Mouse (Mus musculus) heart, adult 2 months (tissue): Measurements from ENCODE around the gene Naf1. TPM values are rescaled to one million over a fixed set of nuclear protein-coding genes. Genes with fewer than 3 reads are reported as not detected.

Experiments used
- DNase-seq, 2 experiments: peaks; one replicate each; pipeline ENCODE4 v3.0.0; 2021
- H3K27ac ChIP-seq: fragments of 200-600 bp; 2 replicates; pipeline ENCODE4 v1.8.1; 2022
- H3K27me3 ChIP-seq: fragments of 200-500 bp; 2 replicates; pipeline ENCODE4 v1.6.1; 2012; ENCODE audit warnings: mild to moderate bottlenecking, low read length, inconsistent platforms, mixed read lengths; ENCODE audit not compliant: control insufficient read depth, insufficient read depth
- H3K36me3 ChIP-seq: fragments of 200-500 bp; 2 replicates; pipeline ENCODE4 v1.6.1; 2012; ENCODE audit warnings: low read length, inconsistent platforms; ENCODE audit not compliant: control insufficient read depth, insufficient read depth
- H3K4me1 ChIP-seq: fragments of 200-500 bp; 2 replicates; pipeline ENCODE4 v1.6.1; 2011; ENCODE audit warnings: low read length; ENCODE audit not compliant: control insufficient read depth, insufficient read depth
- H3K4me3 ChIP-seq: fragments of 200-600 bp; 2 replicates; pipeline ENCODE4 v1.8.1; 2022
- H3K79me2 ChIP-seq: fragments of 200-500 bp; replicated peaks from 2 replicates; pipeline ENCODE4 v1.6.1; 2012; ENCODE audit warnings: mild to moderate bottlenecking, inconsistent platforms, low read length, moderate library complexity, mixed read lengths; ENCODE audit not compliant: control insufficient read depth, insufficient read depth
- H3K9ac ChIP-seq: fragments of 200-500 bp; 2 replicates; pipeline ENCODE4 v1.6.1; 2012; ENCODE audit warnings: low read depth, mild to moderate bottlenecking, control low read depth, inconsistent platforms, low read length, mixed read lengths
- CTCF ChIP-seq: fragments of 200-600 bp; IDR thresholded peaks from 2 replicates; pipeline ENCODE4 v1.8.1; 2022; ENCODE audit warnings: antibody characterized with exemption, mild to moderate bottlenecking, moderate library complexity
- EP300 ChIP-seq: fragments of 200-500 bp; IDR thresholded peaks from 2 replicates; pipeline ENCODE4 v1.6.1; 2011; ENCODE audit warnings: low read depth, low read length, control low read depth; ENCODE audit not compliant: insufficient read depth
- POLR2A ChIP-seq: fragments of 200-500 bp; IDR thresholded peaks from 2 replicates; pipeline ENCODE4 v1.6.1; 2011; ENCODE audit warnings: mild to moderate bottlenecking, low read depth, low read length, control low read depth; ENCODE audit not compliant: insufficient read depth
- WGBS: fragments of 180-500 bp; shearing (Covaris S2); methylation state at CpG from one replicate; pipeline ENCODE4 v1.1.7; 2018; 5-methylcytosine and 5-hydroxymethylcytosine counted together
- intact Hi-C: fragments of 180-260 bp; cut with DNase I; formaldehyde crosslinking; loops from one replicate; pipeline ENCODE4 v1.15.1; 2025
- polyA plus RNA-seq: library from polyadenylated mRNA; depleted of rRNA; stranded (reverse); fragments of >200 nt; gene quantifications from 2 replicates; pipeline ENCODE4 v1.2.3, GENCODE M21; 2012
- total RNA-seq, 2 experiments: library from RNA; stranded (reverse); gene quantifications; 2 replicates each; pipeline ENCODE4 v1.2.3; 2021

The Naf1 gene
- total and polyA plus RNA-seq, 3 experiments: 2.3 to 5.4 (median 4.6) TPM

DNA sequence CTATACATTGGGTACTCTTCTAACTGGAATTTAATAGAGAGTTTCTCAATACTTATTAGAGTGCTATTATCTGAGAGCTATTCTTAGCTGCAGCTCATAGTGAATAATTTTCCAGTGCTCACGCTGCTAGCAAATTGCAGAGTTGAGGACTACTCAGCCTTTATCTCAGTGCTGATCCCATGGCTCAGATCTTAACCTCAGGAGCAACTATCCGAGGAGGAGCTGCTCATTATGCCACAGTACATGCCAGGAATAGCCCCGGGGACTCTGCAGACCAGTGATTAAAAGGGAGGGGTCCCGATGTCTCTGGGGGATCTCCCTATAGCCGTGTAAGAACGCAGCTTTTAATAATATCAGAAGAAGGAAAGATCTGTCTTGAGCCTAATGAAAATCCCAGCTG is 50.7 kb downstream of the Naf1 start:
- WGBS: 15% methylated on average over 6 of the region's 6 CpGs
- Histone ChIP-seq H3K36me3 (no peaks in the 10 kb centered on the region), H3K27ac (no peak overlapping the region), H3K4me1 (no peaks in the 10 kb centered on the region; the same call in 1 of the 2 replicates), H3K27me3 (no peaks in the 10 kb centered on the region), H3K79me2 (no peaks in the 10 kb centered on the region), H3K9ac (no peak overlapping the region), H3K4me3 (no peak overlapping the region)
- TF ChIP-seq EP300: no peak
- TF ChIP-seq POLR2A: no peak
- TF ChIP-seq CTCF: no peak
- no peak for DNase-seq
- intact Hi-C loops: no loop called here

GRCm38 (mm10) chr8:66913616-66914536 is 53.9 kb downstream of the Naf1 start:
- Histone ChIP-seq H3K9ac (no peak overlapping the region), H3K27ac (no peak overlapping the region), H3K79me2 (no peaks in the 10 kb centered on the region), H3K4me3 (no peak overlapping the region), H3K4me1 (no peaks in the 10 kb centered on the region; the same call in 1 of the 2 replicates), H3K27me3 (no peaks in the 10 kb centered on the region), H3K36me3 (no peaks in the 10 kb centered on the region)
- intact Hi-C loops: loop anchor here (2.0 kb wide), 1 partner anchor 217 kb away; the partner anchor contains the start of gene Npy1r
- TF ChIP-seq EP300 (no peak), POLR2A (no peak), CTCF (peak; percentile 75)
- WGBS: 60% methylated on average over 14 of the region's 14 CpGs
- peak in 1 of 2 experiments; percentile 51 for DNase-seq

DNA sequence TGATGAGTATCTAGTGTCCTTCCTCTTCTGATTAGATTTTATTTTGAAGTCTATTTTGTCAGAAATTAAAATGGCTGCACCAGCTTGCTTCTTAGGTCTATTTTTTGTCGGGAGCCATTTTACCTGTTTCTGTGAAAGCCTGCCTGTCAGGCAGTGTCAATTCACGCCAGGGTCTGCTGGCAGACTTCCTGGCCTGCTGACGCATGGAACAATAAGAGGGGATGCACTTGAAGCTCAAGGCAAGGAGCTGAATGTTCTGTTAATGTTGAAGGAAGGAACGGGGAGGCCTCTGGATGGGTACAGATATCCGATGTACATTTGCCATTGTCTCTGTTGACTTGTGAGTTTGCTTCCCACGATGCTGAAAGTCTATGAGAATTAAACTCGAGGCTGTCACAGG is 56.0 kb downstream of the Naf1 start:
- Histone ChIP-seq H3K9ac (no peak overlapping the region), H3K36me3 (no peaks in the 10 kb centered on the region), H3K4me1 (no peaks in the 10 kb centered on the region), H3K4me3 (no peak overlapping the region), H3K27ac (no peak overlapping the region), H3K79me2 (no peaks in the 10 kb centered on the region), H3K27me3 (no peaks in the 10 kb centered on the region)
- no peak for TF ChIP-seq CTCF
- no peak for TF ChIP-seq EP300
- TF ChIP-seq POLR2A: no peak
- DNase-seq: no peak
- intact Hi-C loops: no loop called here
- WGBS: 35% methylated on average over 7 of the region's 7 CpGs

- no peak overlapping the region for H3K4me3 ChIP-seq
- TF ChIP-seq EP300 (no peak), CTCF (no peak), POLR2A (no peak)
- no peaks in the 10 kb centered on the region for H3K79me2 ChIP-seq
- WGBS: 69% methylated on average over 6 of the region's 6 CpGs
- H3K27ac ChIP-seq: no peak overlapping the region
- no peaks in the 10 kb centered on the region for H3K4me1 ChIP-seq
- H3K27me3 ChIP-seq: no peaks in the 10 kb centered on the region
- H3K9ac ChIP-seq: no peak overlapping the region
- no peaks in the 10 kb centered on the region for H3K36me3 ChIP-seq
- intact Hi-C loops: no loop called here
- no peak for DNase-seq
Observed at GRCm38 (mm10) chr8:66917695-66918467, 57.9 kb downstream of the Naf1 start.

- H3K36me3 ChIP-seq: no peaks in the 10 kb centered on the region
- DNase-seq: no peak
- 70% methylated on average over 4 of the region's 4 CpGs for WGBS
- H3K27me3 ChIP-seq: no peaks in the 10 kb centered on the region
- no peak overlapping the region for H3K27ac ChIP-seq
- TF ChIP-seq EP300 (no peak), POLR2A (no peak), CTCF (no peak)
- H3K4me1 ChIP-seq: no peaks in the 10 kb centered on the region
- H3K4me3 ChIP-seq: no peak overlapping the region
- no peak overlapping the region for H3K9ac ChIP-seq
- H3K79me2 ChIP-seq: no peaks in the 10 kb centered on the region
- intact Hi-C loops: no loop called here
Observed at GRCm38 (mm10) chr8:66918471-66918870, 58.5 kb downstream of the Naf1 start.

DNA sequence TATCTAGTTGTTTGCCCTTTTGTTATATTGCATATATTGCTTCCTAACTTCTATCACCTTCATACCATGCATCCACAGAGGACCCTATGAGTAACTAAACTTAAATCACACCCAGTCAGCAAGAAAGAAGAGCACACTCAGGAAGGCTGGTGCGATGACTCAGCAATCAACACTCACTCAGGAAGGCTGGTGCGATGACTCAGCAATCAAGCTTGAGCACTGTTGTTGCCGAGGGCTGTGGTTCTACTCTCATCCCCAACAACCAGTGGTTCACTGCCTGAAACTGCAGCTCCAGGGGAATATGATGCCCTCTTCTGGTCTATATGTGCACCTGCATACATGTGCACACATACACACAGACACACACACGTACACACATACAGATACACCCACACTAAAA is 73.7 kb downstream of the Naf1 start:
- Histone ChIP-seq H3K36me3 (no peaks in the 10 kb centered on the region), H3K79me2 (no peaks in the 10 kb centered on the region), H3K4me1 (no peaks in the 10 kb centered on the region), H3K4me3 (no peak overlapping the region), H3K27me3 (no peaks in the 10 kb centered on the region), H3K9ac (no peak overlapping the region), H3K27ac (no peak overlapping the region)
- intact Hi-C loops: no loop called here
- TF ChIP-seq EP300 (no peak), CTCF (no peak), POLR2A (no peak)
- DNase-seq: no peak
- 89% methylated on average over 4 of the region's 4 CpGs for WGBS
